Mouse (Mus musculus) myocyte (in vitro differentiated cells): ENCODE measurements at regions not wholly inside any gene's neighbourhood (a gene's known extent, or its start where the extent isn't known, plus 50 kb on each side); places are given as distances from the start of the nearest gene placed in this dataset.
A peak's percentile ranks its signal among the peaks of the same experiment; 100 is the strongest.

Experiments
- H3K27me3 ChIP-seq: one replicate; pipeline ENCODE4 v1.6.1; 2011; ENCODE audit not compliant: control insufficient read depth, insufficient read depth, insufficient read length
- H3K36me3 ChIP-seq: one replicate; pipeline ENCODE4 v1.6.1; 2011; ENCODE audit not compliant: control insufficient read depth, insufficient read depth
- H3K4me2 ChIP-seq: one replicate; pipeline ENCODE4 v1.6.1; 2011; ENCODE audit warnings: low read depth, control low read depth
- H3K4me3 ChIP-seq: one replicate; pipeline ENCODE4 v1.5.1; 2011; ENCODE audit warnings: mild to moderate bottlenecking, control low read depth, moderate library complexity
- H3K79me2 ChIP-seq: one replicate; pipeline ENCODE4 v1.6.1; 2011; ENCODE audit not compliant: control insufficient read depth, insufficient read depth
- H3ac ChIP-seq: one replicate; pipeline ENCODE4 v1.6.1; 2011; ENCODE audit not compliant: control insufficient read depth, insufficient read length
- CEBPB ChIP-seq: IDR thresholded peaks from 2 replicates; pipeline ENCODE4 v1.6.1; 2011; ENCODE audit warnings: mild to moderate bottlenecking, moderate library complexity; ENCODE audit not compliant: poor library complexity, insufficient read depth, severe bottlenecking
- E2F4 ChIP-seq: IDR thresholded peaks from one replicate; pipeline ENCODE4 v1.6.1; 2011; ENCODE audit warnings: mild to moderate bottlenecking, control low read depth, moderate library complexity; ENCODE audit not compliant: insufficient read depth
- MAX ChIP-seq: IDR thresholded peaks from one replicate; pipeline ENCODE4 v1.6.1; 2011; ENCODE audit warnings: low read depth, mild to moderate bottlenecking, control low read depth
- MYOD1 ChIP-seq, 3 experiments: IDR thresholded peaks; one replicate each; pipeline ENCODE4 v1.6.1; 2011; ENCODE audit warnings: control low read depth in 2 of 3, low read depth in 2 of 3, mild to moderate bottlenecking in 2 of 3, moderate library complexity in 1 of 3; ENCODE audit not compliant: insufficient read length in 2 of 3, control insufficient read depth in 1 of 3
- MYOG ChIP-seq, 3 experiments: IDR thresholded peaks; one replicate each; pipeline ENCODE4 v1.6.1; 2011; ENCODE audit warnings: control low read depth in 2 of 3, low read depth in 2 of 3, mild to moderate bottlenecking in 2 of 3; ENCODE audit not compliant: insufficient read length in 2 of 3, control insufficient read depth in 1 of 3, insufficient read depth in 1 of 3
- POLR2A ChIP-seq: IDR thresholded peaks from one replicate; pipeline ENCODE4 v1.6.1; 2011; ENCODE audit warnings: low read depth, mild to moderate bottlenecking, control low read depth, moderate library complexity; ENCODE audit not compliant: insufficient read length
- POLR2AphosphoS2 ChIP-seq: IDR thresholded peaks from one replicate; pipeline ENCODE4 v1.6.1; 2011; ENCODE audit warnings: low read depth, control low read depth; ENCODE audit not compliant: insufficient read length
- REST ChIP-seq: IDR thresholded peaks from one replicate; pipeline ENCODE4 v1.6.1; 2011; ENCODE audit warnings: mild to moderate bottlenecking, control low read depth, moderate library complexity; ENCODE audit not compliant: insufficient read depth, insufficient read length
- SRF ChIP-seq: IDR thresholded peaks from one replicate; pipeline ENCODE4 v1.6.1; 2011; ENCODE audit warnings: low read depth; ENCODE audit not compliant: control insufficient read depth, insufficient read length
- TCF12 ChIP-seq: IDR thresholded peaks from one replicate; pipeline ENCODE4 v1.6.1; 2011; ENCODE audit warnings: mild to moderate bottlenecking, control low read depth; ENCODE audit not compliant: poor library complexity, insufficient read depth, severe bottlenecking
- TCF3 ChIP-seq: IDR thresholded peaks from one replicate; pipeline ENCODE4 v1.6.1; 2011; ENCODE audit warnings: low read depth, control low read depth; ENCODE audit not compliant: insufficient read length
- USF1 ChIP-seq: IDR thresholded peaks from one replicate; pipeline ENCODE4 v1.6.1; 2011; ENCODE audit warnings: low read depth, mild to moderate bottlenecking, control low read depth, moderate library complexity

GRCm38 (mm10) chr14:76949388-76949787 lies 87.2 kb upstream of the Ccdc122 start:
- Histone ChIP-seq H3K79me2 (no peaks in the 10 kb centered on the region), H3ac (no peak overlapping the region), H3K4me3 (no peak overlapping the region), H3K27me3 (no peaks in the 10 kb centered on the region), H3K4me2 (peak overlapping the region; percentile 20), H3K36me3 (no peaks in the 10 kb centered on the region)
- TF ChIP-seq E2F4: no peak

- no peak overlapping the region for H3ac ChIP-seq
- peak overlapping the region; percentile 20 for H3K4me2 ChIP-seq
- TF ChIP-seq TCF12: peak; percentile 30
- TF ChIP-seq MAX: no peak
- TF ChIP-seq POLR2A: no peak
- TF ChIP-seq E2F4: no peak
- no peak for TF ChIP-seq REST
- TF ChIP-seq TCF3: no peak
- TF ChIP-seq MYOD1 (IDR thresholded peaks at IDR 0.05; ENCODE audit: control insufficient read depth in 1 of 3, insufficient read length in 2 of 3, low read depth in 2 of 3): no peak
- no peak for TF ChIP-seq CEBPB
- TF ChIP-seq POLR2AphosphoS2: no peak
- no peak for TF ChIP-seq USF1
- peak in 1 of 3 experiments; percentile 84 for TF ChIP-seq MYOG (IDR thresholded peaks at IDR 0.05; ENCODE audit: control insufficient read depth in 1 of 3, insufficient read depth in 1 of 3, insufficient read length in 2 of 3, low read depth in 2 of 3)
- no peak for TF ChIP-seq SRF
- no peaks in the 10 kb centered on the region for H3K79me2 ChIP-seq
- no peak overlapping the region for H3K4me3 ChIP-seq
- no peaks in the 10 kb centered on the region for H3K27me3 ChIP-seq
- H3K36me3 ChIP-seq: no peaks in the 10 kb centered on the region
Observed at GRCm38 (mm10) chr14:76948948-76949347, 87.6 kb upstream of the Ccdc122 start.

DNA sequence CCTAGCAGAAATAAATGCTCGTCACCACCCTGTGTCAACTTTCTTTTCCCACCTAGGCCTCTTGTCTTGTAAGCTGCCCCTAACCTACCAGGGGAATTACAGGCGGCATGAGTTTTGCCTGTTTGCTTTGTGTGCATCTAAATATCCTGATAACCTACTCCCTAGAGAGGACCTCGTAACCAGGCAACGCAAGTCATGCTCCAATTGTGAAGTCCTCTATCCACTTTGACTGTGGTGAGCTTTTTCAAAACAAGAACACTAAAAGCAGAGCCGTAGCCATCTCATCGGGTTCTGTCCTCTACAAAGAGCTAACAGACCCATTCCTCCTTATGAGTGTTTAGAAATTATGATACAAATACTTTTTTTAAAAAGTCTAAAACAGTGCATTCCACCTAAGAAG lies 88.1 kb upstream of the Ccdc122 start:
- Histone ChIP-seq H3K79me2 (no peaks in the 10 kb centered on the region), H3K4me3 (no peak overlapping the region)
- TF ChIP-seq POLR2AphosphoS2 (no peak), SRF (no peak), TCF12 (no peak), MYOD1 (IDR thresholded peaks at IDR 0.05; ENCODE audit: control insufficient read depth in 1 of 3, insufficient read length in 2 of 3, low read depth in 2 of 3) (no peak), POLR2A (no peak), MAX (no peak), USF1 (no peak), MYOG (IDR thresholded peaks at IDR 0.05; ENCODE audit: control insufficient read depth in 1 of 3, insufficient read depth in 1 of 3, insufficient read length in 2 of 3, low read depth in 2 of 3) (no peak), CEBPB (no peak), E2F4 (no peak), TCF3 (no peak), REST (no peak)

DNA sequence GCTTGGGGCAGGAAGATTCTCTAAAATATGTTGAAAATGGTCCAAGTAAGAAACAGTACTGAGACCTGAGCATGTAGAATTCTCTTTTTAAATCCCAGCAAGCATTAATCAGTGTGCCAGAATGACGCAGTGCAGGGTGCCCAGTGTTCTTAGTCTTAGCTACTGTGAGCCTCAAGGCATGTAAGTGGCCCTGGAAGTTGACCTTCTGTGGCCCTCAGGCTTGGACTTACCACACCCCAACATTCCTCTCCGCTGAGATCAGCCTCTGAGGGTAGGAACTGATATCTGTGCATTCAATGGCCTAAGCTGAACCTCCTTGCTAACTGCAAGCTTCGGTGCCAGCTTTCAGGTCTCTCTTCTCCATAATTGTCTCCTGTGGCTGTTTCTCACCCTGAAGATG lies 89.4 kb upstream of the Ccdc122 start:
- Histone ChIP-seq H3K36me3 (no peaks in the 10 kb centered on the region), H3K4me2 (peak overlapping the region; percentile 47), H3K79me2 (no peaks in the 10 kb centered on the region), H3ac (no peak overlapping the region), H3K4me3 (no peak overlapping the region), H3K27me3 (no peaks in the 10 kb centered on the region)
- TF ChIP-seq CEBPB (no peak), SRF (peak; percentile 38), POLR2A (no peak), MYOG (IDR thresholded peaks at IDR 0.05; ENCODE audit: control insufficient read depth in 1 of 3, insufficient read depth in 1 of 3, insufficient read length in 2 of 3, low read depth in 2 of 3) (peak in 1 of 3 experiments; percentile 55), TCF12 (peak; percentile 12), E2F4 (no peak), MYOD1 (IDR thresholded peaks at IDR 0.05; ENCODE audit: control insufficient read depth in 1 of 3, insufficient read length in 2 of 3, low read depth in 2 of 3) (peak in 1 of 3 experiments; percentile 26)

More for the DNA sequence above, 88.1 kb upstream of the Ccdc122 start:
- H3K36me3 ChIP-seq: no peaks in the 10 kb centered on the region
- no peaks in the 10 kb centered on the region for H3K27me3 ChIP-seq
- H3ac ChIP-seq: no peak overlapping the region
- H3K4me2 ChIP-seq: peak overlapping the region; percentile 4

GRCm38 (mm10) chr14:76945626-76946025 lies 90.9 kb upstream of the Ccdc122 start:
- no peak overlapping the region for H3ac ChIP-seq
- no peaks in the 10 kb centered on the region for H3K79me2 ChIP-seq
- no peaks in the 10 kb centered on the region for H3K36me3 ChIP-seq
- no peak for TF ChIP-seq POLR2AphosphoS2
- TF ChIP-seq TCF12: no peak
- TF ChIP-seq E2F4: no peak
- TF ChIP-seq MAX: no peak
- TF ChIP-seq MYOG (IDR thresholded peaks at IDR 0.05; ENCODE audit: control insufficient read depth in 1 of 3, insufficient read depth in 1 of 3, insufficient read length in 2 of 3, low read depth in 2 of 3): no peak
- no peak for TF ChIP-seq SRF
- no peak for TF ChIP-seq TCF3
- no peak for TF ChIP-seq USF1
- TF ChIP-seq REST: no peak
- no peak for TF ChIP-seq CEBPB
- no peak for TF ChIP-seq MYOD1 (IDR thresholded peaks at IDR 0.05; ENCODE audit: control insufficient read depth in 1 of 3, insufficient read length in 2 of 3, low read depth in 2 of 3)
- no peak for TF ChIP-seq POLR2A
- H3K4me2 ChIP-seq: no peak overlapping the region
- no peak overlapping the region for H3K4me3 ChIP-seq
- no peaks in the 10 kb centered on the region for H3K27me3 ChIP-seq
